Mouse (Mus musculus) heart, embryonic 11.5 days (tissue): ENCODE data around the gene Sh3kbp1. TPM values are rescaled to one million over a fixed set of nuclear protein-coding genes. Genes with fewer than 3 reads are reported as not detected.

Experiments
- ATAC-seq: fragments of 200-750 bp; cut with Nextera tagmentation; replicated peaks from 2 replicates; pipeline ENCODE4 v1.8.0; 2017; ENCODE audit warnings: moderate library complexity; ENCODE audit not compliant: insufficient number of reproducible peaks, low FRiP score, low TSS enrichment
- H3K27ac ChIP-seq: fragments of 300-500 bp; sonication (generic); 2 replicates; pipeline ENCODE4 v1.5.1; 2014; ENCODE audit warnings: mild to moderate bottlenecking, low read depth, low read length
- H3K27me3 ChIP-seq: fragments of 300-500 bp; sonication (generic); 2 replicates; pipeline ENCODE4 v1.6.1; 2014; ENCODE audit warnings: mild to moderate bottlenecking, low read length, mixed read lengths; ENCODE audit not compliant: control insufficient read depth, insufficient read depth
- H3K36me3 ChIP-seq: fragments of 300-500 bp; sonication (generic); 2 replicates; pipeline ENCODE4 v1.6.1; 2014; ENCODE audit warnings: mild to moderate bottlenecking, low read length, moderate library complexity, mixed read lengths; ENCODE audit not compliant: control insufficient read depth, insufficient read depth
- H3K4me1 ChIP-seq: fragments of 300-500 bp; sonication (generic); 2 replicates; pipeline ENCODE4 v1.6.1; 2014; ENCODE audit warnings: low read length; ENCODE audit not compliant: control insufficient read depth, insufficient read depth
- H3K4me2 ChIP-seq: fragments of 300-500 bp; sonication (generic); 2 replicates; pipeline ENCODE4 v1.6.1; 2014; ENCODE audit warnings: mild to moderate bottlenecking, moderate library complexity
- H3K4me3 ChIP-seq: fragments of 300-500 bp; sonication (generic); 2 replicates; pipeline ENCODE4 v1.5.1; 2014; ENCODE audit warnings: low read depth, low read length
- H3K9ac ChIP-seq: fragments of 300-500 bp; sonication (generic); 2 replicates; pipeline ENCODE4 v1.6.1; 2014; ENCODE audit warnings: mild to moderate bottlenecking, low read depth, low read length, moderate library complexity
- H3K9me3 ChIP-seq: fragments of 300-500 bp; sonication (generic); replicated peaks from 2 replicates; pipeline ENCODE4 v1.6.1; 2016; ENCODE audit warnings: low read length; ENCODE audit not compliant: control insufficient read depth
- WGBS: fragments of 180-500 bp; shearing (Covaris S2); extraction: QIAGEN DNeasy Blood & Tissue Kit; methylation state at CpG from one replicate; pipeline ENCODE4 v1.1.7; 2014; ENCODE audit not compliant: insufficient replicate concordance; 5-methylcytosine and 5-hydroxymethylcytosine counted together
- polyA plus RNA-seq: library from polyadenylated mRNA; unstranded; fragments of >200 nt; fragmentation: Nextera tagmentation; extraction: Ambion mirVana; gene quantifications from 2 replicates; pipeline ENCODE4 v1.2.1, GENCODE M21; 2014

Sh3kbp1 gene
- polyA plus RNA-seq, 1 experiment from 2014 or later = 80.7 TPM

DNA sequence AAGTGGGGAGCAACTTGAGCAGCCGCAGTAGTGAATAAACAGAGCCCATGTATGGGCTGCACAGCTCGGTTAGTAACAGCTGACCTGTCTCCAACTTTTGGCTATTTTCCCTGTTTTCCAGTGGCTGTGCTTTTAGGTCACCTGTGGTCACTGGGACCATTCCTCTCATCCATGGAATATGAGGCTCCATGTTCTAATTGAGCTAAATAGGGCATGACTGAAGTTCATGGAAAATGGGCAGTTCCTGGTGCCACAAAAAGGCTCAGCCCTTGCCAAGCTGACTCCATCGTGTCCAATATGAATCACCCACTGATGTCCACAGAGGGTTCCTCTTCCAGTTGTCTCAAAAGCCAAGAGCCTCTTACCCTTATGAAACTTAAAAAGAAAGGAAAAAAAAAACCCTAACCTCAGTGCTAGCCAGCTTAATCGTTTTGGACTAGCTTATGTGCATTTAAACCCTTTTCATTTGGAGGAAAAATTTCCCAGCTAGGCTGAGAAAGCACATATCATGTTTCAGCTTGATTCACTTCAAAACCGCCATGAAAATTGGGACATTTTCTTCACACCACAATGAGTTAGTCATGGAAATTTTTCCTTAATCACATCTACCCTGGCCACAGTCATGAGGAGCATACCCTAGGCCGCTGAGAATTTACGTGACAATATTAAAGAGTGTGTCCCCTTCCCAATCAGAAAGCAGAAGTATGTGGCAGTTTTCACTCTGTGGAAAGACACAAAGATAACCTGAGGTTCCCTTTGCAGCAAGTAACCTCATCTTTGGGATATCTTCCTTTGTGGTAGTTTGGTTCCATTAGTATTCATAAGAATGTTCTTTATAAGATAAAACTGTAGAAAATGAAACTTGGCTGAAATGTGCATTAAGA is 326.7 kb downstream of the Sh3kbp1 start:
- Histone ChIP-seq H3K9me3 (no peaks in the 10 kb centered on the region), H3K4me1 (peaks cover 3% of the 10 kb centered on the region; the same call in 1 of the 2 replicates), H3K9ac (no peak overlapping the region), H3K27ac (no peak overlapping the region), H3K36me3 (no peaks in the 10 kb centered on the region), H3K4me2 (no peak overlapping the region), H3K4me3 (no peak overlapping the region), H3K27me3 (0 out of 2 replicates have a peak, but pooled peaks cover 2% of the 10 kb centered on the region)
- 66% methylated on average over 7 of the region's 7 CpGs for WGBS
- ATAC-seq = no peak

DNA sequence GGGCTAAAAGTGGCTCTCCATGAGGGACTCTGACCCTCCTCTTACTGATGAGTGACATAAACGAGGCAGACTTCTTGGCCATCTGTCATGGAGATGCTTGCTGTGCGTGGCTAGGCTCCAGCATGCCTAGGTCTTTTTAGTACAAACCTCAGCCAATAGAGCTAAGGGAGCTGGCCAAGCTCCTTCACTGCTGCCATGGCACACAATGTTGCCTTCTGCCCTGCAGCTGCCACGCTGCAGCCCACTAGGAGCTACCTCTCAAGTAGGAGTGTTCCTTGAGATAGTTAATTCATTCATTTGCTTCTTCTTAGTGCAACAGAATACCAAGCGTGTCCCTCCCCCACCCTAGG is 327.3 kb downstream of the Sh3kbp1 start:
- no peak overlapping the region for H3K4me3 ChIP-seq
- no peaks in the 10 kb centered on the region for H3K36me3 ChIP-seq
- 0 out of 2 replicates have a peak, but pooled peaks cover 2% of the 10 kb centered on the region for H3K27me3 ChIP-seq
- ATAC-seq = no peak
- H3K9me3 ChIP-seq = no peaks in the 10 kb centered on the region
- 56% methylated on average over 4 of the region's 4 CpGs for WGBS
- H3K27ac ChIP-seq = no peak overlapping the region
- peaks cover 3% of the 10 kb centered on the region; the same call in 1 of the 2 replicates for H3K4me1 ChIP-seq
- no peak overlapping the region for H3K9ac ChIP-seq
- H3K4me2 ChIP-seq = no peak overlapping the region

DNA sequence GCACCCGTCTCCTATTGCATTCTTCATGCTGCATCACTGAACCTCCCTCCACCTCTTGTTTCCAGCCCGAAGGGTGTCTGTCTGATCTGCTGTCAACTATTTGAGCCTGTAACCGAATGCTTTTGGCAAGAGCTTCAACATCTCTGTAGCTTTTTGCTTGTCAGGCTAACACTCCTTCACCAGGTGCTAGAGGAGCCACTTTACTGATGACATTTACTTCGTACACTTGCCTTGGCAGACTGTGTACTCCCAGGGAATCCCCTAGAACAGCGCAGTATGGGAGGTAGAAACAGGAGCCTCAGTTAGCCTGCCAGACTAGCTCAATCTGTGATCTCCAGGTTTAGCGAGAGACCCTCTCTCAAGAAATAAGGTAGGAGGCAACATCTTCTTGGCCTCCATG is 328.4 kb downstream of the Sh3kbp1 start:
- 59% methylated on average over 6 of the region's 6 CpGs for WGBS
- H3K4me1 ChIP-seq = peaks cover 3% of the 10 kb centered on the region; the same call in 1 of the 2 replicates
- H3K36me3 ChIP-seq = no peaks in the 10 kb centered on the region
- H3K9ac ChIP-seq = no peak overlapping the region
- H3K27me3 ChIP-seq = 0 out of 2 replicates have a peak, but pooled peaks cover 2% of the 10 kb centered on the region
- no peak overlapping the region for H3K4me2 ChIP-seq
- no peak for ATAC-seq
- no peak overlapping the region for H3K4me3 ChIP-seq
- H3K9me3 ChIP-seq = no peaks in the 10 kb centered on the region
- H3K27ac ChIP-seq = no peak overlapping the region

DNA sequence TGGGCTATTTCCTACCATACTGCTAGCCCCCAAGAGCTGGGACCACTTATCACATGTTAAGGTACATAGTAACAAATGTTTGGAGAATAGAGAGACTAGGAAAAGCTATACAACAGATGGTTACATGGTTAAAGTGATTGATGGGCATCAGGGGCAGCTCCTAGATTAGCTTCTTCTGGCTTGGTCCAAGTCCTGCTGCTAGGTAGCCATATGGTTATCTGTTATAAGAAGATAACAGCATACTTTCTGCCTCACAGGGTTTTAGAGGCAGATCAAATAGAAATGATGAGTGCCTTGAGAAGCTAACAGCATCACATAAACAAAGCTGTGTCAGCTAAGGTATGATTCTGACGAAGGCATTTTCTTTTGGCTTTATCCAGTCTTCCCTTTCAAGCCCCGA is 334.3 kb downstream of the Sh3kbp1 start:
- no peaks in the 10 kb centered on the region for H3K4me1 ChIP-seq
- no peak for ATAC-seq

DNA sequence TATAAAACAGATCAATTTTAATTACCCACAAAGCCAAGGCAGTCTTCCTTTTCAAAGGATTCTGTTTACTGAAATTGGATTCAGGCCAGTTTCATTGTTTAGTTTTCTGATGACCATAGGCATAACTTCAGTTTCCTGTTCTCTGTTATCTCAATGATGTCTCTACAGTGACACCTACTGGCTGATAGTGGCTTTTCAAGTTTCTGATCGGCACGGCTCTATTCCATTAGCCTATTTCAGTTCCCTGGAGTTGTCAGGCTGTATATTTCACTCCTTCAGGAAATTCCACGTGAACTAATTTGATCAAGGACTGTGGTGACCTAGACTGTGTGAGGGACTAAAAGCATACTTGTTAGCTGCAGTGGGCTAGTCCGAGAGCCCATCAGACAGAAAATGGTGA is 336.2 kb downstream of the Sh3kbp1 start:
- H3K27ac ChIP-seq = no peak overlapping the region
- no peak for ATAC-seq
- no peaks in the 10 kb centered on the region for H3K36me3 ChIP-seq
- no peak overlapping the region for H3K4me3 ChIP-seq
- no peaks in the 10 kb centered on the region for H3K9me3 ChIP-seq
- H3K9ac ChIP-seq = no peak overlapping the region
- no peaks in the 10 kb centered on the region for H3K4me1 ChIP-seq
- H3K27me3 ChIP-seq = no peaks in the 10 kb centered on the region
- 40% methylated on average over 4 of the region's 4 CpGs for WGBS
- no peak overlapping the region for H3K4me2 ChIP-seq

More for the DNA sequence above, 334.3 kb downstream of the Sh3kbp1 start:
- H3K9ac ChIP-seq = no peak overlapping the region
- no peaks in the 10 kb centered on the region for H3K36me3 ChIP-seq
- 51% methylated on average over 2 of the region's 2 CpGs for WGBS
- no peaks in the 10 kb centered on the region for H3K27me3 ChIP-seq
- H3K4me2 ChIP-seq = no peak overlapping the region
- no peak overlapping the region for H3K4me3 ChIP-seq
- no peak overlapping the region for H3K27ac ChIP-seq
- H3K9me3 ChIP-seq = no peaks in the 10 kb centered on the region

DNA sequence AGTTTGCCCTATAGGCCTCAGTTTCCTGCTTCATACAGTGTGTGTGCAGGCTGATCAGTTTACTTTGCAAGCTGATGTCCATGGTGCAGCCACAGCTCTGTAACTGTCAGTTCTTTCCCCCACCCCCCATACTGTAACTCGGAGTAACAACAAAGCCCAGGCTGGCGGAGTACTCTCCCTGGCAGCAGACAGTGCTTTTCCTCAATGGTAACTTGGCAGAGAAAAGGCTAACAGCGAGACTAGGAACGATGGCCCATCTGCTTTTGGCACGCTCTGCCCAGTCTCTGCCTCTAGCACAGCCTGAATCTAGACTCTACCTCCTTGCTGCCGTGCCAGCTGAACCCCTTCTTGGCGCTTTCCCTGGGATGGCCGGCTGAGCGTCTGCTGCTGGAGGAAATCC is 336.9 kb downstream of the Sh3kbp1 start:
- Histone ChIP-seq H3K27me3 (no peaks in the 10 kb centered on the region), H3K4me3 (no peak overlapping the region), H3K27ac (no peak overlapping the region), H3K9ac (no peak overlapping the region), H3K36me3 (no peaks in the 10 kb centered on the region), H3K4me1 (no peaks in the 10 kb centered on the region), H3K9me3 (no peaks in the 10 kb centered on the region), H3K4me2 (no peak overlapping the region)
- WGBS = 87% methylated on average over 9 of the region's 9 CpGs
- no peak for ATAC-seq

DNA sequence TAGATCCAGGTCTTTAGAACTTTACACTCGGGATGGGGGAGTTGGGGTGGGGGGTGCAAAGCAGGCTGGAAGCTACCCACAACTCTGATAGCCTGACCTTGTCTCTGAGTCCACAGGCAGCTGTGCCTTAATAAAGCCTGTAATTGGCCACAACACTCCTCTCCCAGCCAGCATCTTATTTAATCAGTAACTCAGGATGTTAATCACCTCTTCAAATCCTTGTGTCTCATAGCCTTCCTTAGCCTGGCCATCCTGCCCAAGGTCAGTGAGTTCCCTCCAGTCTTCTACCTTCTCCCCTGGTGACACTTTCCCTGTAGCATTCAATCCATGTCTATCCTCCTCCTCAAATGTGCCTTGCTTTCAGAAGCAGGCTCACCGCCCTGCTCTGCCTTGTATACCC is 342.0 kb downstream of the Sh3kbp1 start:
- H3K36me3 ChIP-seq = no peaks in the 10 kb centered on the region
- no peak for ATAC-seq
- WGBS = 79% methylated on average over 2 of the region's 2 CpGs
- H3K27ac ChIP-seq = no peak overlapping the region
- H3K4me1 ChIP-seq = no peaks in the 10 kb centered on the region
- H3K9me3 ChIP-seq = no peaks in the 10 kb centered on the region
- no peaks in the 10 kb centered on the region for H3K27me3 ChIP-seq
- H3K4me2 ChIP-seq = no peak overlapping the region
- no peak overlapping the region for H3K9ac ChIP-seq
- H3K4me3 ChIP-seq = no peak overlapping the region

DNA sequence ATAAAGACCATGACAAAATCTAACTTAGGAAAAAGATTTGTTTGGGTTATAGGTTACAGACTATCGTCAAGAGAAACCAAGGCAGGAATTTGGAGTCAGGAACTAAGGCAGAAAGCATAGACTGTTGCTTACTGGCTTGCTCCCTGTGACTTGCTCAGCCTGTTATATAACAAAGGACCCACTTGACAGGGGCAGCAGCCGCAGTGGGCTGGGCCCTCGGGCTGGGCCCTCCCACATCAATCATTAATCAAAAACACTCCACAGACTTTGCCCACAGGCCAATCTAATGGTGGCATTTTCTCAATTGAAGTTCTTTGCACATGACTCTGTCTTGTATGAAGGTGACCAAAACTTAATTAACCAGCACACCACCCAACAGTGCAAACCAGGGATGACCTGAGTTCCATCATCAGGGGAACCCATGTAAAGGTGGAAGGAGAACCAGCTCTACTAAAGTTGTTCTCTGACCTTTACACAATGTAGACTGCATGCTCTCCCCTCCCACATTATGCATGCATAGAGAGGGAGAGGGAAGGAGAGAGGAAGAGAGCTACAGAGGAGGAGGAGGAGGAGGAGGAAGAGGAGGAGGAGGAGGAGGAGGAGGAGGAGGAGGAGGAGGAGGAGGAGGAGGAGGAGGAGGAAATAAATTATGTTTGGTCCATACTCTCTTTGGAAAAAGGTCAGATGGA is 344.2 kb downstream of the Sh3kbp1 start:
- no peak for ATAC-seq
- Histone ChIP-seq H3K4me1 (no peaks in the 10 kb centered on the region), H3K9ac (no peak overlapping the region), H3K4me3 (no peak overlapping the region), H3K4me2 (no peak overlapping the region), H3K27me3 (no peaks in the 10 kb centered on the region), H3K9me3 (no peaks in the 10 kb centered on the region), H3K36me3 (no peaks in the 10 kb centered on the region), H3K27ac (no peak overlapping the region)
- WGBS = 58% methylated on average over 3 of the region's 3 CpGs
